Mouse (Mus musculus) R1 (cell line): ENCODE measurements around the gene Spef1.

Experiments
- DNase-seq: peaks from one replicate; pipeline ENCODE4 v3.0.0-alpha.2; 2018; ENCODE audit warnings: low read depth, low spot score

The Spef1 gene

DNA sequence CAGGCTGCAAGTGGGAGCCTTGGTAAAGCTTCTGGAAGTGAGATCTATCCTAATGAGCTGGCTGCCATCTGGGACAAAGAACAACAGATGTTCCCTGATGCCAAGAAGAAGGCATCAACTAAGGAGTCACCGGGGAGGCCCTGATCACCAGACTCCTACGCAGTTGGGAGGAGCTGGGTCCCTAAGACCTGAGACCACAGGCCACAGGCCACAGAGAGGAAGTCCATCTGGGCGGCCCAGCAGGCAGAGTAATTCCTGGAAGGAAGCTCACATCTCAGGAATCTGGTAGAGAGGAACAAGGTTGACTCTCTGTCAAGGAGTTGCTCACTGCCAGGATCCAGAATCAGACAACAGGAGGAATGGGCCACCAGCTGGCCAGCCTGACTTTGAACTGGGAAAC is 62.9 kb downstream of the Spef1 start:
- DNase-seq = no peak
